Mouse (Mus musculus) layer of hippocampus, adult 2 months (tissue): ENCODE data around the gene Sntg2. TPM values are rescaled to one million over a fixed set of nuclear protein-coding genes. Genes with fewer than 3 reads are reported as not detected.

Experiments
- DNase-seq, 2 experiments: peaks; one replicate each; pipeline ENCODE4 v3.0.0; 2022; ENCODE audit warnings: low spot score in 2 of 2
- H3K27ac ChIP-seq: fragments of 200-600 bp; 2 replicates; pipeline ENCODE4 v1.8.1; 2022
- H3K4me3 ChIP-seq: fragments of 200-600 bp; 2 replicates; pipeline ENCODE4 v1.8.1; 2022; ENCODE audit warnings: mild to moderate bottlenecking
- CTCF ChIP-seq: fragments of 200-600 bp; conservative IDR thresholded peaks from 2 replicates; pipeline ENCODE4 v1.8.1; 2022; ENCODE audit warnings: antibody characterized with exemption, mild to moderate bottlenecking, moderate library complexity
- total RNA-seq, 2 experiments: library from RNA; stranded (reverse); gene quantifications; 2 replicates each; pipeline ENCODE4 v1.2.3; 2021

Gene Sntg2
- total RNA-seq, 2 experiments from 2014 or later, result 5.0 to 5.8 TPM

- no peak overlapping the region for H3K27ac ChIP-seq
Measured at GRCm38 (mm10) chr12:30344806-30345205, 28.4 kb downstream of the Sntg2 start.

GRCm38 (mm10) chr12:30336301-30336700 lies 36.9 kb downstream of the Sntg2 start:
- DNase-seq, result no peak
- no peak overlapping the region for H3K4me3 ChIP-seq
- no peak for TF ChIP-seq CTCF
- H3K27ac ChIP-seq, result no peak overlapping the region

More at GRCm38 (mm10) chr12:30344806-30345205, 28.4 kb downstream of the Sntg2 start:
- DNase-seq, result no peak
- no peak overlapping the region for H3K4me3 ChIP-seq
- no peak for TF ChIP-seq CTCF

GRCm38 (mm10) chr12:30334502-30334901 lies 38.7 kb downstream of the Sntg2 start:
- Histone ChIP-seq H3K27ac (no peak overlapping the region), H3K4me3 (no peak overlapping the region)
- no peak for TF ChIP-seq CTCF
- no peak for DNase-seq

- H3K27ac ChIP-seq, result no peak overlapping the region
- TF ChIP-seq CTCF, result no peak
- DNase-seq, result no peak
- no peak overlapping the region for H3K4me3 ChIP-seq
Measured at GRCm38 (mm10) chr12:30317971-30318370, 55.2 kb downstream of the Sntg2 start.

- Histone ChIP-seq H3K4me3 (no peak overlapping the region), H3K27ac (no peak overlapping the region)
- no peak for TF ChIP-seq CTCF
- no peak for DNase-seq
Measured at GRCm38 (mm10) chr12:30313021-30313420, 60.2 kb downstream of the Sntg2 start.

- H3K4me3 ChIP-seq, result no peak overlapping the region
- no peak for TF ChIP-seq CTCF
- peak in 1 of 2 experiments; percentile 13 for DNase-seq
- H3K27ac ChIP-seq, result no peak overlapping the region; the same call in 1 of the 2 replicates
Measured at GRCm38 (mm10) chr12:30308197-30308939, 64.8 kb downstream of the Sntg2 start.

- no peak for DNase-seq
- TF ChIP-seq CTCF, result no peak
- no peak overlapping the region for H3K4me3 ChIP-seq
- no peak overlapping the region for H3K27ac ChIP-seq
Measured at GRCm38 (mm10) chr12:30292724-30293560, 80.2 kb downstream of the Sntg2 start.

GRCm38 (mm10) chr12:30286888-30287573 lies 86.1 kb downstream of the Sntg2 start:
- peak in 1 of 2 experiments; percentile 10 for DNase-seq
- Histone ChIP-seq H3K27ac (0 out of 2 replicates have a peak overlapping the region, but pooled peaks have one; percentile 14), H3K4me3 (no peak overlapping the region)
- 0 out of 2 replicates have a peak, but pooled peaks have one; percentile 5 for TF ChIP-seq CTCF

- Histone ChIP-seq H3K27ac (no peak overlapping the region), H3K4me3 (no peak overlapping the region)
- no peak for TF ChIP-seq CTCF
- no peak for DNase-seq
Measured at GRCm38 (mm10) chr12:30283741-30284140, 89.4 kb downstream of the Sntg2 start.

- no peak overlapping the region for H3K4me3 ChIP-seq
- no peak for TF ChIP-seq CTCF
- H3K27ac ChIP-seq, result no peak overlapping the region
- no peak for DNase-seq
Measured at GRCm38 (mm10) chr12:30272242-30272985, 100.8 kb downstream of the Sntg2 start.

GRCm38 (mm10) chr12:30264206-30264605 lies 109.0 kb downstream of the Sntg2 start:
- H3K27ac ChIP-seq, result no peak overlapping the region
- no peak overlapping the region for H3K4me3 ChIP-seq
- TF ChIP-seq CTCF, result no peak
- no peak for DNase-seq

- no peak overlapping the region for H3K4me3 ChIP-seq
- no peak for DNase-seq
- TF ChIP-seq CTCF, result no peak
Measured at GRCm38 (mm10) chr12:30261187-30261586, 112.0 kb downstream of the Sntg2 start.

More at GRCm38 (mm10) chr12:30261187-30261586, 112.0 kb downstream of the Sntg2 start:
- H3K27ac ChIP-seq, result no peak overlapping the region
